Mouse (Mus musculus) CH12.LX (cell line): ENCODE results near the gene Ski. TPM values are rescaled to one million over a fixed set of nuclear protein-coding genes. Genes with fewer than 3 reads are reported as not detected.

Experiments
- DNase-seq: peaks from one replicate; pipeline ENCODE4 v3.0.0-alpha.2; 2013; ENCODE audit errors: extremely low read depth
- H3K27ac ChIP-seq: 2 replicates; pipeline ENCODE4 v1.5.1; 2012; ENCODE audit warnings: low read depth, mild to moderate bottlenecking, control low read depth, moderate library complexity; ENCODE audit not compliant: insufficient read depth
- H3K27me3 ChIP-seq: replicated peaks from 2 replicates; pipeline ENCODE3; 2012; ENCODE audit warnings: inconsistent platforms
- H3K36me3 ChIP-seq, 2 experiments: replicated peaks in 1 of 2; 2 replicates each; pipeline versions ENCODE3 to v1.6.1; 2012; ENCODE audit warnings: inconsistent platforms in 1 of 2, low read length in 1 of 2, mild to moderate bottlenecking in 1 of 2, mixed read lengths in 1 of 2, moderate library complexity in 1 of 2; ENCODE audit not compliant: control insufficient read depth in 1 of 2, insufficient read depth in 1 of 2
- H3K4me1 ChIP-seq, 2 experiments: 2 replicates each; pipeline ENCODE4 v1.6.1; 2012; ENCODE audit warnings: inconsistent platforms in 1 of 2, moderate library complexity in 1 of 2; ENCODE audit not compliant: insufficient read depth in 2 of 2, control insufficient read depth in 1 of 2
- H3K4me2 ChIP-seq: 2 replicates; pipeline ENCODE4 v1.6.1; 2012; ENCODE audit warnings: low read depth, mild to moderate bottlenecking, control low read depth; ENCODE audit not compliant: poor library complexity, insufficient read depth, severe bottlenecking
- H3K4me3 ChIP-seq, 3 experiments: fragments of 150-350 bp in 1 of 3; sonication (generic) in 1 of 3; replicated peaks in 1 of 3; 2 replicates each; pipeline versions ENCODE3 to v1.5.1; 2011 to 2012; ENCODE audit warnings: low read depth in 2 of 3, low read length in 2 of 3, mild to moderate bottlenecking in 2 of 3, moderate library complexity in 2 of 3, control low read depth in 1 of 3, improper control_type of control experiment in 1 of 3, inconsistent platforms in 1 of 3, mixed read lengths in 1 of 3; ENCODE audit not compliant: poor library complexity in 1 of 3
- H3K79me2 ChIP-seq: replicated peaks from 2 replicates; pipeline ENCODE4 v1.6.1; 2012; ENCODE audit warnings: mild to moderate bottlenecking, moderate library complexity; ENCODE audit not compliant: control insufficient read depth, poor library complexity, insufficient read depth, severe bottlenecking; ENCODE audit errors: extremely low read depth
- H3K9ac ChIP-seq: 2 replicates; pipeline ENCODE4 v1.6.1; 2012; ENCODE audit warnings: low read depth, mild to moderate bottlenecking, control low read depth, moderate library complexity; ENCODE audit not compliant: insufficient read depth
- H3K9me3 ChIP-seq: replicated peaks from 2 replicates; pipeline ENCODE3; 2012; ENCODE audit warnings: low read length, inconsistent platforms, mixed read lengths
- BHLHE40 ChIP-seq: IDR thresholded peaks from 2 replicates; pipeline ENCODE4 v1.6.1; 2011; ENCODE audit warnings: mild to moderate bottlenecking, low read depth, low read length, improper control_type of control experiment
- CHD1 ChIP-seq: IDR thresholded peaks from 2 replicates; pipeline ENCODE4 v1.6.1; 2012; ENCODE audit warnings: low read depth, low read length, improper control_type of control experiment, inconsistent platforms
- CHD2 ChIP-seq: IDR thresholded peaks from 2 replicates; pipeline ENCODE4 v1.6.1; 2011; ENCODE audit warnings: low read length, improper control_type of control experiment
- CTCF ChIP-seq, 2 experiments: IDR thresholded peaks in 1 of 2; conservative IDR thresholded peaks in 1 of 2; 2 replicates each; pipeline ENCODE4 v1.5.1; 2011 to 2012; ENCODE audit warnings: low read depth in 2 of 2, low read length in 2 of 2, improper control_type of control experiment in 1 of 2, inconsistent platforms in 1 of 2, mild to moderate bottlenecking in 1 of 2, moderate library complexity in 1 of 2
- E2F4 ChIP-seq: IDR thresholded peaks from 2 replicates; pipeline ENCODE4 v1.6.1; 2011; ENCODE audit warnings: low read depth, low read length, improper control_type of control experiment; ENCODE audit not compliant: insufficient replicate concordance
- ELF1 ChIP-seq: IDR thresholded peaks from 2 replicates; pipeline ENCODE4 v1.6.1; 2014; ENCODE audit warnings: low read depth, mild to moderate bottlenecking, inconsistent platforms, low read length, improper control_type of control experiment
- EP300 ChIP-seq: IDR thresholded peaks from 2 replicates; pipeline ENCODE4 v1.6.1; 2011; ENCODE audit warnings: low read length, improper control_type of control experiment
- ETS1 ChIP-seq: conservative IDR thresholded peaks from 2 replicates; pipeline ENCODE4 v1.6.1; 2012; ENCODE audit warnings: low read depth, mild to moderate bottlenecking, inconsistent platforms, low read length, improper control_type of control experiment, moderate library complexity
- IRF4 ChIP-seq: IDR thresholded peaks from 2 replicates; pipeline ENCODE4 v1.6.1; 2014; ENCODE audit warnings: low read depth, mild to moderate bottlenecking, inconsistent platforms, low read length, improper control_type of control experiment
- JUND ChIP-seq: conservative IDR thresholded peaks from 2 replicates; pipeline ENCODE4 v1.6.1; 2011; ENCODE audit warnings: low read depth, low read length, improper control_type of control experiment
- KAT2A ChIP-seq: IDR thresholded peaks from 2 replicates; pipeline ENCODE4 v1.6.1; 2012; ENCODE audit warnings: low read length, improper control_type of control experiment, inconsistent platforms; ENCODE audit not compliant: insufficient replicate concordance
- MAFK ChIP-seq: IDR thresholded peaks from 2 replicates; pipeline ENCODE4 v1.6.1; 2011; ENCODE audit warnings: low read length, improper control_type of control experiment; ENCODE audit not compliant: insufficient replicate concordance
- MAZ ChIP-seq: IDR thresholded peaks from 2 replicates; pipeline ENCODE4 v1.6.1; 2012; ENCODE audit warnings: low read depth, mild to moderate bottlenecking, inconsistent platforms, low read length, improper control_type of control experiment, moderate library complexity
- MEF2A ChIP-seq: IDR thresholded peaks from 2 replicates; pipeline ENCODE4 v1.6.1; 2014; ENCODE audit warnings: low read depth, mild to moderate bottlenecking, inconsistent platforms, low read length, improper control_type of control experiment, borderline replicate concordance
- MYC ChIP-seq: IDR thresholded peaks from 2 replicates; pipeline ENCODE4 v1.6.1; 2011; ENCODE audit warnings: low read depth, mild to moderate bottlenecking, improper control_type of control experiment, low read length
- PAX5 ChIP-seq: IDR thresholded peaks from 2 replicates; pipeline ENCODE4 v1.6.1; 2012; ENCODE audit warnings: low read length, inconsistent platforms, mixed read lengths
- POLR2A ChIP-seq: IDR thresholded peaks from 2 replicates; pipeline ENCODE4 v1.6.1; 2011; ENCODE audit warnings: low read depth, mild to moderate bottlenecking, improper control_type of control experiment, low read length
- POLR2AphosphoS2 ChIP-seq: IDR thresholded peaks from 2 replicates; pipeline ENCODE4 v1.6.1; 2011; ENCODE audit warnings: low read depth, low read length, improper control_type of control experiment
- RAD21 ChIP-seq: IDR thresholded peaks from 2 replicates; pipeline ENCODE4 v1.6.1; 2011; ENCODE audit warnings: low read depth, mild to moderate bottlenecking, low read length, improper control_type of control experiment, moderate library complexity
- RCOR1 ChIP-seq: conservative IDR thresholded peaks from 2 replicates; pipeline ENCODE4 v1.6.1; 2012; ENCODE audit warnings: low read depth, mild to moderate bottlenecking, inconsistent platforms, low read length, improper control_type of control experiment
- SIN3A ChIP-seq: IDR thresholded peaks from 2 replicates; pipeline ENCODE4 v1.6.1; 2012; ENCODE audit warnings: low read length, improper control_type of control experiment, inconsistent platforms
- SMC3 ChIP-seq: IDR thresholded peaks from 2 replicates; pipeline ENCODE4 v1.6.1; 2011; ENCODE audit warnings: low read depth, low read length, improper control_type of control experiment
- TBP ChIP-seq: conservative IDR thresholded peaks from 2 replicates; pipeline ENCODE4 v1.6.1; 2011; ENCODE audit warnings: low read depth, low read length, improper control_type of control experiment
- TCF12 ChIP-seq: IDR thresholded peaks from 2 replicates; pipeline ENCODE4 v1.6.1; 2014; ENCODE audit warnings: low read depth, mild to moderate bottlenecking, inconsistent platforms, low read length, improper control_type of control experiment
- USF1 ChIP-seq: IDR thresholded peaks from 2 replicates; pipeline ENCODE4 v1.6.1; 2014; ENCODE audit warnings: low read depth, mild to moderate bottlenecking, inconsistent platforms, low read length, improper control_type of control experiment
- ZMIZ1 ChIP-seq: IDR thresholded peaks from 2 replicates; pipeline ENCODE4 v1.6.1; 2012; ENCODE audit warnings: low read depth, mild to moderate bottlenecking, inconsistent platforms, low read length, improper control_type of control experiment
- ZNF384 ChIP-seq: IDR thresholded peaks from 2 replicates; pipeline ENCODE4 v1.6.1; 2012; ENCODE audit warnings: low read depth, low read length, improper control_type of control experiment, inconsistent platforms
- dilution Hi-C: fragments of 300-500 bp; cut with MboI; formaldehyde crosslinking; loops from 2 replicates; pipeline ENCODE4 v1.14.3; 2020; ENCODE audit warnings: low sequenced_read_pairs; ENCODE audit not compliant: extremely low pct_unique_long_range_greater_than_20kb, extremely low pct_ligation_motif_present
- in situ Hi-C: fragments of 300-500 bp; cut with MboI; formaldehyde crosslinking; loops from 3 replicates; pipeline ENCODE4 v1.14.3; 2019; ENCODE audit warnings: low sequenced_read_pairs, low pct_ligation_motif_present, low pct_unique_long_range_greater_than_20kb, mixed read lengths
- polyA plus RNA-seq: library from polyadenylated mRNA; unstranded; fragments of >175 nt; gene quantifications from 2 replicates; pipeline ENCODE4 v1.2.1, GENCODE M21; 2012; ENCODE audit warnings: low read depth; ENCODE audit not compliant: insufficient read length
- total RNA-seq, 2 experiments: library from RNA; depleted of rRNA; stranded (reverse); fragments of 300-350 nt in 1 of 2; fragments of >200 nt in 1 of 2; gene quantifications; 2 replicates each; pipeline ENCODE4 v1.2.3; 2012 to 2014

Gene Ski
- total and polyA plus RNA-seq, 3 experiments, result 4.1 to 17.9 (median 10.1) TPM

GRCm38 (mm10) chr4:155241789-155242188 lies 19.4 kb upstream of the Ski start:
- Histone ChIP-seq H3K79me2 (no peaks in the 10 kb centered on the region), H3K36me3 (no peaks in the 10 kb centered on the region), H3K4me2 (no peak overlapping the region), H3K9ac (no peak overlapping the region), H3K9me3 (no peaks in the 10 kb centered on the region), H3K4me3 (no peak overlapping the region), H3K4me1 (peaks cover 43 to 50% of the 10 kb centered on the region in 2 experiments), H3K27me3 (peaks cover 28% of the 10 kb centered on the region), H3K27ac (no peak overlapping the region)
- dilution Hi-C loops (no loop called here), in situ Hi-C loops (loop anchor here (10.0 to 25.0 kb wide), 2 partner anchors 279 to 357 kb away; partner anchors contain the start of genes Hes5 and Pank4)
- no peak for DNase-seq
- TF ChIP-seq IRF4 (no peak), TCF12 (no peak), ETS1 (no peak), CHD2 (no peak), MYC (no peak), BHLHE40 (no peak), ZMIZ1 (no peak), ZNF384 (no peak), MAZ (no peak), EP300 (no peak), POLR2AphosphoS2 (no peak), POLR2A (no peak), RAD21 (no peak), JUND (no peak), TBP (no peak), USF1 (no peak)

GRCm38 (mm10) chr4:155239494-155239893 lies 17.1 kb upstream of the Ski start:
- dilution Hi-C loops, result no loop called here
- Histone ChIP-seq H3K27me3 (peaks cover 31% of the 10 kb centered on the region), H3K27ac (no peak overlapping the region), H3K79me2 (no peaks in the 10 kb centered on the region), H3K4me3 (no peak overlapping the region), H3K9me3 (no peaks in the 10 kb centered on the region), H3K36me3 (no peaks in the 10 kb centered on the region), H3K4me1 (peaks cover 43 to 50% of the 10 kb centered on the region in 2 experiments), H3K4me2 (no peak overlapping the region), H3K9ac (no peak overlapping the region)
- no peak for DNase-seq
- no peak for TF ChIP-seq EP300
- no peak for TF ChIP-seq E2F4
- TF ChIP-seq CHD2, result no peak
- no peak for TF ChIP-seq CTCF (conservative IDR thresholded peaks at IDR 0.05 in 1 of 2, IDR thresholded peaks at IDR 0.05 in 1 of 2; ENCODE audit: low read depth in 2 of 2, low read length in 2 of 2)
- no peak for TF ChIP-seq KAT2A
- no peak for TF ChIP-seq PAX5
- TF ChIP-seq JUND, result no peak
- no peak for TF ChIP-seq BHLHE40
- TF ChIP-seq TCF12, result no peak
- TF ChIP-seq MAZ, result no peak
- no peak for TF ChIP-seq MEF2A
- TF ChIP-seq SIN3A, result no peak
- no peak for TF ChIP-seq MAFK
- no peak for TF ChIP-seq RCOR1
- no peak for TF ChIP-seq SMC3
- TF ChIP-seq ELF1, result no peak
- no peak for TF ChIP-seq USF1
- TF ChIP-seq CHD1, result no peak
- no peak for TF ChIP-seq POLR2AphosphoS2
- in situ Hi-C loops, result loop anchor here (25.0 kb wide), 1 partner anchor 277 kb away; the partner anchor contains the start of genes Hes5 and Pank4
